Mouse (Mus musculus): ENCODE measurements around the gene Psmd13. TPM values are rescaled to one million over a fixed set of nuclear protein-coding genes. Genes with fewer than 3 reads are reported as not detected.
"Not testable (repeated sequence)": the region's sequence is repeated elsewhere in the genome, so short reads cannot be mapped to it uniquely, and the experiment has no call there.

Psmd13 gene
- total RNA-seq, 2 experiments from 2014 or later: 86.0 to 93.0 TPM

GRCm38 (mm10) chr7:140855181-140855580 lies 26.6 kb upstream of the Psmd13 start:
- intact Hi-C loops (cut with DNase I): no loop called here
- DNase-seq (ENCODE audit: low spot score): no peak

DNA sequence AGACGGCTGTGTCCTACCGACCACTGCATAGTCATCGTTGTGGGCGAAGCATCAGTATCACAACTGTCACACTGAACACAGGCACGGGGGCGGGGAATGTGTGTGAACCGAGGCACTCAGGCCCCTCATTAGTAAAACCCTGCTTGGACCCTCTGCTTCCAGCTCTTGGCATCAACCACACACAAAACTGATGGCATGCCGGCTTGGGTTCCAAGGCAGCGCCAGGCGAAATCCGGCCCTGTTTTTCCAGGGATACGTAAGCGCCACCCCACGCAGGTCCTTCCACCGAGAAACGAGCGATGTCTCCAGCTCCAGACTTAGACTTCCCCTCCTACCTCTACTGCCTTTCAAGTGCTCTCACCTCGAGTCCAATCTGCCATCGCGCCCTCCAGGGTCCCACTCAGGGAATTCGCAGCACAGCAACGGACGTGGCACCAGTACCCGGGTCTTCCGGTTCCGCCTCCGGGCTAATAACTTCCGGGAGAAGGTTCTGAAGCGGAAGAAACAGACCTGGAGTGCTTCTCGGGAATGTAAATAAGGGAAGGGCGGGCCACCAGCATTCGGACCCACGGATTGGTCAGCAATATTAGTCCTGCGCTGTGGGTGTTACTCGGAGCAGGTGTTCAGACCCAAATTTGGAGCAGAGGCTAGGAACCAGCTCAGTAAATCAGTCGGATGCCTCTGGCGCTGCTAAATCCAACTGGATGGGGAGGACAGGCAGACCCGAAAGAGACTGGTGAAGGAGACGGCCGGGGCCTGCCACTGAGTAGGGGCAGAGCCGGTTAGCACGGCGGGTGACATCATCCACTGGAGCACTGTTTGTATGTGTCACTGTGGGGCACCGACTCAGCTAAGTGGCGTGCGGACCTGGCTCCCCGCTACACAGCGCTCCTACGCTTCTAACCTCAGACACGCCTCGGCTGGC lies 25.6 kb upstream of the Psmd13 start, which contains the start of gene Gm45785:
TSS of gene Gm45785 (minus strand) at position 472 of the 925 bp plus-strand sequence.
- DNase-seq (ENCODE audit: low spot score): peak; percentile 82
- intact Hi-C loops (cut with DNase I): no loop called here

- intact Hi-C loops (cut with DNase I): loop anchor here (1.0 kb wide), 1 partner anchor 25 kb away; the partner anchor contains the start of gene Sirt3
- DNase-seq (ENCODE audit: low spot score): peak; percentile 89
Observed at GRCm38 (mm10) chr7:140856785-140857549, 24.8 kb upstream of the Psmd13 start, which contains the start of gene Ric8a. Gene Ric8a, plus strand, starts transcription at chr7:140856957.

DNA sequence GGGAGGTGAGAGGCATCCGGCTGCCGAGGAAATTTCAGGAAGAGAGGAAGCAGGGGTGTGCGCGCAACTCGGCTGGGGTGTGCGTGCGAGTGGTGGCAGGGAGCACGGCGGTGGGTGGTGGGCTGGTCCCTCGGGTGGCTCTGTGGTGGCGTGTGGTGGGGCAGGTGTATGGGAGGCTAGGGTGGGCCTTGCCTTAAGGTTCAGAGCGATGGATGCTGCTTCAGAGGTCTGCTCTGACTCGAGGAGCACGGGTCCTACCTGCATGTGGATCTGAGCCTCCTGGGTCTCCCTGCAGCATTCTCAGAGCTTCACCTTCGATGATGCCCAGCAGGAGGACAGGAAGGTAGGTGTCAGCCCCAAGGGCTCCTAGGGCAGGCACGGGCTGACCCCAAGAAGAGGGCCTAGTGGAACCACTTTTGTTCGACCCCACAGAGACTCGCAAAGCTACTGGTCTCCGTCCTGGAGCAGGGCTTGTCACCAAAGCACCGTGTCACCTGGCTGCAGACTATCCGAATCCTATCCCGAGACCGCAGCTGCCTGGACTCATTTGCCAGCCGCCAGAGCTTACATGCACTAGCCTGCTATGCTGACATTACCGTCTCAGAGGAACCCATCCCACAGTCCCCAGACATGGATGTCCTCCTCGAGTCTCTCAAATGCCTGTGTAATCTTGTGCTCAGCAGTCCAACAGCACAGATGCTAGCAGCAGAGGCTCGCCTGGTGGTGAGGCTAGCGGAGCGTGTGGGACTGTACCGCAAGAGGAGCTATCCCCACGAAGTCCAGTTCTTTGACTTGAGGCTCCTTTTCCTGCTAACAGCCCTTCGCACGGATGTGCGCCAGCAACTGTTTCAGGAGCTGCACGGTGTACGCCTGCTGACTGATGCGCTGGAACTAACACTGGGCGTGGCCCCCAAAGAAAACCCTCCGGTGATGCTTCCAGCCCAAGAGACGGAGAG lies 23.9 kb upstream of the Psmd13 start, which contains the start of gene Bet1l:
TSS of gene Bet1l (minus strand) at position 28 of the 956 bp plus-strand sequence.
- no peak for DNase-seq (ENCODE audit: low spot score)
- intact Hi-C loops (cut with DNase I): loop anchor here (1.0 kb wide), 1 partner anchor 24 kb away; the partner anchor contains the start of gene Sirt3

DNA sequence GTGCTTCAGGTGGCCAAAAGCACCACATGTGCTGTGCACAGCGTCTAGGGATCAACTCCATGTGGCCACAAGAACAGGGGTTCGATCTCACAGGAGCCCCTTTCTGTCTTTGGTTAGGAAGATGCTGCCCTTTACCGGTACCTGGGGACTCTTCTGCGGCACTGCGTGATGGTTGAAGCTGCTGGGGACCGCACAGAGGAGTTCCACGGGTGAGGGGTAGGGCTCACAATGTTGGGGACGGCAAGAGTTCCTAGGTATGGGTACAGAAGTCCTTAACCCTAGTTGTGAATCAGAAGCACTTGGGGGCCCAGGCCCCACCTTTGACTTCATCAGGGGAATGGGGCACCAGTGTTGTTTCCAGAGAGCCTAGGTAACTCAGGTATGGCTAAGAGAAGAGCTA lies 23.0 kb upstream of the Psmd13 start:
- intact Hi-C loops (cut with DNase I): no loop called here
- no peak for DNase-seq (ENCODE audit: low spot score)

GRCm38 (mm10) chr7:140859997-140860396 lies 21.8 kb upstream of the Psmd13 start:
- no peak for DNase-seq (ENCODE audit: low spot score)
- intact Hi-C loops (cut with DNase I): no loop called here

DNA sequence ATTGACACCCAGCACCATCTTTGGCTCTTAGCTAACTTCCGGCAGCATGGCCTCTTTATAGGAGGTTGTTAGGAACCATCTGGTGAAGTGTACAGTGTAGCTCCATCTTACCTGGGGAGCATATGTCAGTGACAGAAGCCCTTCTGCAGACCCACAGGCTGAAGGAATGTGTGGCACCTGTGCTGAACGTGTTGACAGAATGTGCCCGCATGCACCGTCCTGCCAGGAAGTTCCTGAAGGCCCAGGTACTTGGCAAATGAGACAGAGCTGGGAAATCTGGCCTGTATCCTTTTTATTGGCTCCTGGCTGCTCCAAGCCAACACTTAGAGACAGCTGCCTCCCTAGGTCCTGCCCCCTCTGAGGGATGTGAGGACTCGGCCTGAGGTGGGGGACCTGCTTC lies 21.0 kb upstream of the Psmd13 start:
- intact Hi-C loops (cut with DNase I): no loop called here
- no peak for DNase-seq (ENCODE audit: low spot score)

DNA sequence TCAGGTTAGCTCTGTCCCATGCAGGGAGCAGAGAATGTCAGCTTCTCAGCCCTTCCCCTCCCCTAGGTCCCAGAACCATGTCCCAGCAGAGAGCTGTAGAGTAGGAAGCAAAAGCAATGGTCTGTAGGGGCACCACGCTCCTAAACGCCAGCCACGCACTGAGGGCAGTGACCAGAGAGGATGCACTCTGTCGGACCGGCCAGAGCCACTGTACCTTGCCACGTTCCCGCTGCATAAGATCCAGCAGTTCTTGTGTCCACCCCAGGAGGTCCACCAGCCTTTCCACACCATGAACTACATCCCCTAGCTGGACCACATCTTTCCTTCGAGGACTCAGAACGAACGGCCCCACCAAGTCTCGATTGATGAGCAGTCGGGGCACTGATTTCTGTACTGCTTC lies 17.0 kb upstream of the Psmd13 start:
- intact Hi-C loops (cut with DNase I): no loop called here
- DNase-seq (ENCODE audit: low spot score): no peak

DNA sequence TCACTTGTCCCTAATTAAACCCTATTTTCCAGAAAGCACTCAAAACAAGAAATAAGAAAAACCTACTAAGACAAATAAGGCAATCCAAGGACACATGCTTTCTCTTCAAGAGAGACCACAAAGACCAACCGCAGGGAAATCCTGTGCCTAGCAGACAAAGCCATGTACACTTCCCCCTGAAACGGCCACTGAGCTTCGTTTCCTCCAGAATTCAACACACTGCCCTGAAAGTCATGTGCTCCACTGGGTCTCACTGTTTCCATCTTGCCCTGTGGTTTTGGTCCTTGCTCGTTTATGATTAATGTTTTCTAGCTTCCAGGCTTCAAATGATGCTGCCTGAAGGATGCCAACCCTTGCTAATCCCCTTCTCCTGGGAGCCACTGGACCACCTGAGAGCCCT lies 7.5 kb upstream of the Psmd13 start:
- intact Hi-C loops (cut with DNase I): no loop called here

DNA sequence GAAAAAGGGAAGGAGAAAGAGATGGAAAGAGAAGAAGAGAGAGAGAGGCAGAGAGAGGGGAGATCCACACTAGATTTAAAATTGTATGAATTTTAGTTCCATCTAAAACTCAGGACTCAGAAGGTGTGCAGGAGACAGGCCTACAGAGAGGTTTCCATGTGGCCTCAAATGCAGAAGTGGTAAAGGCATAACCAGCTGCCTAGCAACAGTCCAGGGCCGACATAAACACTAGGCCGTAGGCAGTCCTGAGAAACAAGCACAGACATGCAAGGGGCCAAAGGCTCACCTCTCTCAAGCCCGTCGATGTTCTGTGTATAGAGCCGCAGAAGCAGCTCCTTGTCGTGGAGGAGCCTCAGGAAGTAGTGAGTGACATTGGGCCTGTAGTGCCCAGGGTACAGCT lies 4.4 kb upstream of the Psmd13 start:
- intact Hi-C loops (cut with DNase I): no loop called here
- DNase-seq (ENCODE audit: low spot score): no peak

More for the DNA sequence above, 7.5 kb upstream of the Psmd13 start:
- no peak for DNase-seq (ENCODE audit: low spot score)

- intact Hi-C loops (cut with DNase I): no loop called here
- no peak for DNase-seq (ENCODE audit: low spot score)
Observed at GRCm38 (mm10) chr7:140879355-140879754, 2.4 kb upstream of the Psmd13 start.

- no peak for DNase-seq (ENCODE audit: low spot score)
- intact Hi-C loops (cut with DNase I): no loop called here
Observed at GRCm38 (mm10) chr7:140880419-140880818, 1.3 kb upstream of the Psmd13 start.

- intact Hi-C loops (cut with DNase I): no loop called here
- no peak for DNase-seq (ENCODE audit: low spot score)
Observed at GRCm38 (mm10) chr7:140880865-140881515, 778 bp upstream of the Psmd13 start.

GRCm38 (mm10) chr7:140882469-140882803 lies 668 bp downstream of the Psmd13 start:
- intact Hi-C loops (cut with DNase I): loop anchor here (1.0 kb wide), 1 partner anchor 25 kb away; the partner anchor contains the start of gene Bet1l
- no peak for DNase-seq (ENCODE audit: low spot score)

DNA sequence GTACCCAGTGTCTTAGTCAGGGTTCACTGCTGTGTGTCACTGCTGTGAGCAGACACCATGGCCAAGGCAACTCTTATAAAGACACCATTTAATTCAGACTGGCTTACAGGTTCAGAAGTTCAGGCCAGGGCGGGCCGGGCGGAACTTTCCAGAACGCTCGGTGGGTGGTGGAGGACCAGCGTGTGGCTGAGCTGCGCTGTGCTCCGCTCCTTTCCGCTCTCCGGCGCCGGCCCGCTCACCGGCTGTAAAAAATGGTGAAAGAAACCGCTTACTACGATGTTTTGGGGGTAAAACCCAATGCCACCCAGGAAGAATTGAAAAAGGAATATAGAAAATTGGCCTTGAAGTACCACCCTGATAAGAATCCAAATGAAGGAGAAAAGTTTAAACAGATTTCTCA lies 8.9 kb downstream of the Psmd13 start:
- intact Hi-C loops (cut with DNase I); DNase-seq (ENCODE audit: low spot score): not testable (repeated sequence)

DNA sequence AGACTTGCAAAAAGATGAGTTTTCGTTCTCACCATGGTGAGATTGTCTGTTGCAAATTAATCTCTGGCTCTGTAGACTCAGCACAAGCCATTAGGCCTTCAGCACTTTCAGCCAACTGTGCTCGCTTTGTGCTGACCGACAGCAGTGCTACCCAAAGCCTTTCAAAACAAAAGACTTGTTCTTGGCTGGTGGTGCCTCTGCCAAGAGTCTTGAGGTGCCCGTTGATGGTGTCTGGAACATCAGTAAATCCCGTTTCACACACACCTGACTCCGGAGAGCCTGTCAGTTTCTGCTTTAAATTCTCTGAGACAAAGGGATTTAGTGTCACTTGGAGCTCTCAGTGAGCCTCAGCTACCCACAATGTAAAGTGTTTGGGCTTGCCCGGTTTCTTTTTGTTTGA lies 12.3 kb downstream of the Psmd13 start:
- intact Hi-C loops (cut with DNase I): no loop called here
- no peak for DNase-seq (ENCODE audit: low spot score)

- no peak for DNase-seq (ENCODE audit: low spot score)
- intact Hi-C loops (cut with DNase I): no loop called here
Observed at GRCm38 (mm10) chr7:140894611-140895010, 12.8 kb downstream of the Psmd13 start.

DNA sequence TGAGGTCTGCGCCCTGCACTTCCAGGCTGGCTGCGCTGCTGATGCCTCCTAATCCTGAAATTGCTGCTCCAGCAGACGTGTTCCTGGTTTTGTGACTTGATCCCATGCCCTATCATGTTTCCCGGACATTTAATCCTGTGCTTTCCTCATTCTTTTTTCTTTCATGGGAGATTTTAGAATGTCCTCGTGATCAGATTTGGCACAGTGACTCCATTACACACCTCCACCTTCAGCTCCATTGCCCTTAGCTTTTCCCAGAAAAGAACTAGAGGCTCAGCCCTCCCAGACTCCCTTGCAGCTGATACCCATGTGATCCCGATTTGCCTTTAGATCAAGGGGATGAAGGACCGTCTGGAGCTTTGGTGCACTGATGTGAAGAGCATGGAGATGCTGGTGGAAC lies 16.1 kb downstream of the Psmd13 start:
- no peak for DNase-seq (ENCODE audit: low spot score)
- intact Hi-C loops (cut with DNase I): no loop called here

- DNase-seq (ENCODE audit: low spot score): no peak
- intact Hi-C loops (cut with DNase I): no loop called here
Observed at GRCm38 (mm10) chr7:140899121-140899520, 17.4 kb downstream of the Psmd13 start.

Data from heart, postnatal 25 days (tissue).